Mouse (Mus musculus) CH12.LX (cell line): Measurements from ENCODE around the gene Slc15a2.
A peak's percentile ranks its signal among the peaks of the same experiment; 100 is the strongest.

Experiments used
- BHLHE40 ChIP-seq: IDR thresholded peaks from 2 replicates; pipeline ENCODE4 v1.6.1; 2011; ENCODE audit warnings: mild to moderate bottlenecking, low read depth, low read length, improper control_type of control experiment
- CHD2 ChIP-seq: IDR thresholded peaks from 2 replicates; pipeline ENCODE4 v1.6.1; 2011; ENCODE audit warnings: low read length, improper control_type of control experiment
- CTCF ChIP-seq, 2 experiments: IDR thresholded peaks in 1 of 2; conservative IDR thresholded peaks in 1 of 2; 2 replicates each; pipeline ENCODE4 v1.5.1; 2011 to 2012; ENCODE audit warnings: low read depth in 2 of 2, low read length in 2 of 2, improper control_type of control experiment in 1 of 2, inconsistent platforms in 1 of 2, mild to moderate bottlenecking in 1 of 2, moderate library complexity in 1 of 2
- HCFC1 ChIP-seq: IDR thresholded peaks from 2 replicates; pipeline ENCODE4 v1.6.1; 2012; ENCODE audit warnings: low read depth, mild to moderate bottlenecking, inconsistent platforms, low read length, improper control_type of control experiment
- MEF2A ChIP-seq: IDR thresholded peaks from 2 replicates; pipeline ENCODE4 v1.6.1; 2014; ENCODE audit warnings: low read depth, mild to moderate bottlenecking, inconsistent platforms, low read length, improper control_type of control experiment, borderline replicate concordance
- MXI1 ChIP-seq: IDR thresholded peaks from 2 replicates; pipeline ENCODE4 v1.6.1; 2011; ENCODE audit warnings: mild to moderate bottlenecking, low read depth, low read length, improper control_type of control experiment
- POLR2AphosphoS2 ChIP-seq: IDR thresholded peaks from 2 replicates; pipeline ENCODE4 v1.6.1; 2011; ENCODE audit warnings: low read depth, low read length, improper control_type of control experiment

- TF ChIP-seq MXI1 = no peak
- TF ChIP-seq CTCF (conservative IDR thresholded peaks at IDR 0.05 in 1 of 2, IDR thresholded peaks at IDR 0.05 in 1 of 2; ENCODE audit: low read depth in 2 of 2, low read length in 2 of 2) = no peak
- no peak for TF ChIP-seq MEF2A
- no peak for TF ChIP-seq CHD2
- no peak for TF ChIP-seq HCFC1
- TF ChIP-seq BHLHE40 = peak; percentile 80
- no peak for TF ChIP-seq POLR2AphosphoS2
Observed at GRCm38 (mm10) chr16:36794976-36795375, 10.2 kb upstream of the Slc15a2 start.
